Mouse (Mus musculus) A20 (cell line): Measurements from ENCODE around the gene Pcgf6.
"Not testable (repeated sequence)": the region's sequence is repeated elsewhere in the genome, so short reads cannot be mapped to it uniquely, and the experiment has no call there.

ENCODE experiments used
- DNase-seq: peaks from one replicate; pipeline ENCODE4 v3.0.0-alpha.2; 2011; ENCODE audit warnings: low read depth, low spot score

Gene Pcgf6

DNA sequence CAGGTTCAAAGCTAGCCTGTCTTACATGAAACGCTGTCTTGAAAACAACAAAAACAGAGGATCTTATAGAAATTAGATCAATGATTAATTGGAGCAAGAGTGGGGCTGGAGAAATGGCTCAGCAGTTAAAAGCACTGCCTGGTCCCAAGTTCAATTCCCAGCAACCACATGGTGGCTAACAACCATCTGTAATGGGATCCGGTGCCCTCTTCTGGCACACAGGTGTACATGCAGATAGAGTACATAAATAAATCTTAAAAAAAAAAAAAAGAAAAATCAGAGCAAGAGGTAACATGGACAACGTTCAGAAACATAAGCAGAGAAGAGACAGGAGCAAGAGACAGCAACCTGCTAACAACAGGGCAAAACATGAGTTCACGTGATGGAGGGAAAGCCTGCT, 24.2 kb downstream of the Pcgf6 start:
- no peak for DNase-seq

DNA sequence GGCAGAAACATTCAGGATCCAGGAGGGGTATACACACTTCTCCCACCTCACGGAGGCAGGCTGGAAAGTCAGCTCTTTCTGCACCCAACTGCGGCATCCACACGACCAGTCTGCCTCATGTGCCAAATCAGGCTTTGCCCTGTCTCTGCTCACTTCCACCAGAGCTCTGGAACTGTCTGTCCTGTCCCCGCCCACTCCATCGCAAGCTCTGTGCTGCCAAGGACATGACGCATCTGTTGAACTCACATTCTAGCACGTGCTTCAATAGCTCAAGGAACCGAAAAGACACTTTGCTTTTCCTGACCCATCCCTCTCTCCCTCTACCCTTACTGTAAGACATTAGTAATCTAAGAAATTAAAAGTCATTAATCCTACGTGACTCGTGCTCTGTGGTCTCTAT, 25.8 kb downstream of the Pcgf6 start:
- no peak for DNase-seq

DNA sequence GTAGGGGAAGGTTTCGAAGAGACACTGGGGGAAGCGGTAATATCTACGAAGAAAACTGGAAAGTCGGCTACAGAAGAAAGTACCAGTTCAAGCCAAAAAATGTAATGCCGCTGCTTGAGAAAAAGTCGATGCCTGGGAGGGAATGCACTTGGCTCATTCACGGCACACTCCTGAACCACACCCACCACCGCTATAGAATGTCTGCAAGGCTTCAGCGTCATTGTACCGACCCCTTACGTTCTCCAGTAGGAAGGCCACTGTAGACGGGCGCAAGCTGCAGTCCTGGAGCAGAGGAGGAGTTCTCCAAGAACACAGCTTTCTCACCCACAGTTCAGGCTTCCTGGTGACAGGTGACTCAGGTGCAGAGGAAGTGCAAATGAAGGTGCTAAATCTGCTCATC, 27.2 kb downstream of the Pcgf6 start:
- no peak for DNase-seq

DNA sequence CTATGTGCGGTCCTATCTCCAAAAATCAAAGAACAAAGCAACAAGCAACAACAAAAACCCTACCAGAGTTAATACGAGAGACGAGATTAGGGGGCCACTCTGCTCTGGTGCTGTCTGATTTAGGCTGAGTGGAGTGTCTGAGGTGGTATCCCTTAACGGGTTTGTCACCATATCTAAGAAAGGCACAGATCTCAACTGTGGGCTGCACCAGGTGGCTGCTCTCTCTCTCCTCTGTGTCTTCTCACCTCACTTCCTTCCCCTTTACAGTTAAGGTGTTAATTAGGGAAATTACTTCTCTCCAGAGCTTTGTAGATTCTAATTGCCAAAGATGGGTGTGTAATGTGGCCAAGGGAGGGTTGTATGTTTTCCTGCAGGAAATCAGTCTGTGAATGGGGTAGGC, 28.0 kb downstream of the Pcgf6 start:
- DNase-seq, result no peak

DNA sequence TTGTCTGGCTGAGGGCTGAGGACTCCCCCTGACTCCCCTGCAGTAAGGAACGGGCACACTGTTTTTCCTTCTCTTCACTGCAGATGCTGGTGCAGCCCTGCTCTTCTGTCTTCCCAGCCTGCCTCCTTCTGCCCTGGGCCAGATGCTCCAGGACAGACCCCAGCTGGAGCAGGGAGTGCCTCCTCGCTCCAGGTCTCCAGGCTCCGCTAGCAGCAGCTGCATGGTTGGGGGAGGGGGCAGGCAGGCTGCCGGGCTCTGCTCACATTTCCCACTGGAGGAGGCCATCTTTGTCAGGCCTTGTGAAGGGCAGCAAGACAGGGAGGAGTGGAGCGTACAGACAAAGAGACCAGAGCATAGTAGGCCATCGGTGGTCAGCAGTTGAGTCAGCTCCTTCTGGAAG, 31.4 kb downstream of the Pcgf6 start:
- no peak for DNase-seq

DNA sequence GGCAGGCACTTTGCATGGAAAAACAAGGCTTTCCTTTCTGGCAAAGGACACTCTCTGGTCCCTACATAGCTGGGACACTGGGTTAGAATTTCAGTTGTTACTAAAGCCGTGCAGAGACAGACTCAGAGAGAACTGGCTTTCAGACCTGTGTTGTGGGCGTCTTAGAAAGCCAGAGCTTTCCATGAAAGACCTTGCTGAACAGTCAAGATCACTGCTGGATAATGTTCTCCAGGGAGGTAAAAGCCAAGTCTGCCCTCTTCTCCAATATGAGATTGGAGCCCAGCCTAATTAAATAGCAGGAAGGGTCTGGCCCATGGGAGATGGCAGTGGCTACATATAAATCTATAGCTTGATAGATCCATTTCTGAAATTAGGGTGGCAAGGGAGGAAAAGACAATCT, 32.4 kb downstream of the Pcgf6 start:
- no peak for DNase-seq

DNA sequence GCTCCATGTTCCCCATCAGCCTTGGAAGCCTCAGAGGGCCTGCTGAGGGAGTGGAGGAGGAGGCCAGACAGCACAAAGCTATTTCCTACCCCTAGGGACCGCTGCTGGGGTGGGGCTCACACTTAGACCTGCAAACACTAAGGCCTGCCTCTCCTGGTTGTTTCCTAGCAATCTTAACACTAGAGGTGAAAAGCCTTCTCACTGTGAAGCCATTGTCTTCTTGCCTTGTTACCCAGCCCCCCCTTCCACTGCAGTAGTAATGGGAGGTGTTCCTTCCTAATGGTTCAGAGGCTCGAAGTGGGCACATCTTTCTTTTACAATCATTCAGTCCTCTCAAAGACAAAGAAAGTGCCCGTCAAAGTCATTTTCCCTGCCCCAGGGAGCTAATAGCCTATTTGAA, 32.9 kb downstream of the Pcgf6 start:
- no peak for DNase-seq

DNA sequence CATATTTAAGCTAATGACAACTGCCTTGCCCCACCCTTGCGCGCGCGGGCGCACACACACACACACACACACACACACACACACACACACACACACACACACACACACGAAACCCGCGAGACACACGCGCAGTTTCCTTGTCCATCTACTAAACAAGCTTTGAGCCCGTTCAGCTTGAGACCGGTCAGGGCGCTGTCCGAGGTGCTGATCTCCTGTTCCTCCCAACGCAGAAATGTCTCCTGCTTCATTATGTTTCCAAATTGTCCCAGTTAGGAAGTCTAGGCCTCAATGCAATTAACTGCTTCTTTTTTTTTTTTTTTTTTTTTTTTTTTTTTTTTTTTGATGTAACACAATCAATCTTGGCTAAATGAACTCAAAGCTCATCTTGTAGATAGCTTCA, 34.2 kb downstream of the Pcgf6 start:
- DNase-seq, result peak; percentile 37

DNA sequence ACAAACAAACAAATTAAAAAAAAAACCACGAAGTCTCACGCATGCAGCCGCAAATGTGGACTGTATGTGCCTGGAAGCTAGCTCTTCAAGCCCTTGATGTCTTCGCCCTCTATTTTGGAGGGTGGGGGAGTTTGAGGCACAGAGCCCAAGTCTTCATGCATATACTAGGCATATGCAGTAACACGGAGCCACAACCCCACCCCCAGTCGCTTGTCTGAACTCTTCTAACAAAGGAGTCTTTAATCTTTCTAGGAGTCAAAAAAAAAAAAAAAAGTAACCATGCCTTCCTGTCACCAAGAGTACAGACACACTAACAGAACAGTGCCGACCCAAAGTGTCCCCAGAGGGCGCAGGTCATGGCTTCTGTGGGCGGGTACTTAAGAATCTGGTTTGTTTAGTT, 34.7 kb downstream of the Pcgf6 start:
- no peak for DNase-seq

DNA sequence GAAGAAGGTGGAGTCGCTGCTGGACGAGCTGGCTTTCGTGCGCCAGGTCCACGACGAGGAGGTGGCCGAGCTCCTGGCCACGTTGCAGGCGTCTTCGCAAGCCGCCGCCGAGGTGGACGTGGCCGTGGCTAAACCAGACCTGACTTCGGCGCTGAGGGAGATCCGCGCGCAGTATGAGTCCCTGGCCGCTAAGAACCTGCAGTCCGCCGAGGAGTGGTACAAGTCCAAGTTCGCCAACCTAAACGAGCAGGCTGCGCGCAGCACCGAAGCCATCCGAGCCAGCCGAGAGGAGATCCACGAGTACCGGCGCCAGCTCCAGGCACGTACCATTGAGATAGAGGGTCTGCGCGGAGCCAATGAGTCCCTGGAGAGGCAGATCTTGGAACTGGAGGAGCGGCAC, 35.3 kb downstream of the Pcgf6 start:
- DNase-seq, result no peak

DNA sequence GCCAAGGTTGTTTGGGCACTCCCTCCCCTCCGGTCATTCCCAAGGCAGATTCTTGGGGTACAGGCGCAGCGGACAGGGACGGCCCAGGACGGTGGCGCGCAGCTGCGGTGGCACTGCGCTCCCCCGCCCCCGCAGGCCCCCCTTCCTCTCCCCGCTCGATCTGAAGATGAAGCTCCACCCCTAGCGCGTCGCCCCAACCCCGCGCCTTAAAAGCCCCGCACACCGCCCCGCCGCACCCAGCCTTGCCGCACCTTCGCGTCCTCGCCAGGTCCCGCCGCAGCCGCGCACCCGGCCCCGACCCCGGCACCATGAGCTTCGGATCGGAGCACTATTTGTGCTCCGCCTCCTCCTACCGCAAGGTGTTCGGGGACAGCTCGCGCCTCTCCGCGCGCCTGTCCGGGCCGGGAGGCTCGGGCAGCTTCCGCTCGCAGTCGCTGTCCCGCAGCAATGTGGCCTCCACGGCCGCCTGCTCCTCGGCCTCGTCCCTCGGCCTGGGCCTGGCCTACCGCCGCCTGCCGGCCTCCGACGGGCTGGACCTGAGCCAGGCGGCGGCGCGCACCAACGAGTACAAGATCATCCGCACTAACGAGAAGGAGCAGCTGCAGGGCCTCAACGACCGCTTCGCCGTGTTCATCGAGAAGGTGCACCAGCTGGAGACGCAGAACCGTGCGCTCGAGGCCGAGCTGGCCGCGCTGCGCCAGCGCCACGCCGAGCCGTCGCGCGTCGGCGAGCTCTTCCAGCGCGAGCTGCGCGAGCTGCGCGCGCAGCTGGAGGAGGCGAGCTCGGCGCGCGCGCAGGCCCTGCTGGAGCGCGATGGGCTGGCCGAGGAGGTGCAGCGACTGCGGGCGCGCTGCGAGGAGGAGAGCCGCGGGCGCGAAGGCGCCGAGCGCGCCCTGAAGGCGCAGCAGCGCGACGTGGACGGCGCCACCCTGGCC, 36.0 kb downstream of the Pcgf6 start, which contains the start of the genes Ina and Nt5c2:
TSS of gene Ina (plus strand) at position 252 of the 935 bp plus-strand sequence.
TSS of gene Nt5c2 (minus strand) at position 707 of the 935 bp plus-strand sequence.
- DNase-seq, result no peak

DNA sequence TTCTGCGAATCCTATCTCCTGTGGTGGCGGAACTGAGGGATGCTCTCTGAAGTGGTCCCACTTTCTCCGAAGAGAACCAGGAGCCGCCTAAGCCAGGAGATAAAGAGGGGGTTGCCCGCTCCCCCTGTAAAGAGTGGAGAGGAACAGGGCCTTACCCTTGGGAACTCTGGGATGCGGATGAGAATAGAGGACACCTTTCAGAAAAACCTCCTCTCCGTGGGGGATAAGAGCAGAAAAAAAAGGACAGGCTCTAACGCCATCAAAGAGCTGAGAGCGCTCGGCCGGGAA, 36.6 kb downstream of the Pcgf6 start:
- DNase-seq, result no peak

DNA sequence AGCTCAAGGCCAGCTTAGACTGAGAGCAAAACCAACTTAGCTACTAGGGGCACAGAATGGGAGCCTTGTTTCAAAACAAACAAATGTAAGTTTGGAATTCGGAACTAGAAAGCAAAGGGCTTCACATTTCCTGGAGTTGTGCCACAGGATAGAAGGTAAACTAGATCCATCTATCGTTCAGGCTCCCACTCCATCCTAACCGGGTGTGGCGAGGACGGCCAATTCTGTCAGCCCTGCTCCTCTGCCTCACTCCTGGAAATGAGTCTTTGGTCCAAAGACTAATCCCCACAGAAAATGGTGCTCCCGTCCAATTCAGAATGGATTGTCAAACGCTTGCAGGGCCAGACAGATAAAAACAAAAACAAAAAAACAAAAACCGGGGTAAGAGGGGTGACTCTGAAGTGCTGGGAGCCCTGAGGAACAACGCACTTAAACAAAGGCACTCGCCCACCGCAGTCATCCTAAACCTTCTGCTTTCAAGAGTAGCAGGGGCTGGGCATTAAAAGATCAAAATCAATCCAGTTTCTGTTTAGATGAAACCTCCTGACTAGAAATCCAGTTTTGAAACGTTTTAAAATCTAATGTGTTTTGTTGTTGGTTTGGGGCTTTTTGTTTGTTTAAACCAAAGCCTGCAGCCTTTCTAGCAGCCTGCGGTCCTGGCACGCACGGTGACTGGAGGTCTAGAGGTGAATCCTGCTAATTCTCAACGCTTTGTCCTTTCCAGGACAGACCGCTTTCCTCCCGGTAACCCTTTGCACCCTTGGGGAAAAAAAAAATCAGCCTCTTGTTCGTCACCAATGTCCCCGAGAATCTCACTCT, 37.2 kb downstream of the Pcgf6 start:
- DNase-seq, result no peak

DNA sequence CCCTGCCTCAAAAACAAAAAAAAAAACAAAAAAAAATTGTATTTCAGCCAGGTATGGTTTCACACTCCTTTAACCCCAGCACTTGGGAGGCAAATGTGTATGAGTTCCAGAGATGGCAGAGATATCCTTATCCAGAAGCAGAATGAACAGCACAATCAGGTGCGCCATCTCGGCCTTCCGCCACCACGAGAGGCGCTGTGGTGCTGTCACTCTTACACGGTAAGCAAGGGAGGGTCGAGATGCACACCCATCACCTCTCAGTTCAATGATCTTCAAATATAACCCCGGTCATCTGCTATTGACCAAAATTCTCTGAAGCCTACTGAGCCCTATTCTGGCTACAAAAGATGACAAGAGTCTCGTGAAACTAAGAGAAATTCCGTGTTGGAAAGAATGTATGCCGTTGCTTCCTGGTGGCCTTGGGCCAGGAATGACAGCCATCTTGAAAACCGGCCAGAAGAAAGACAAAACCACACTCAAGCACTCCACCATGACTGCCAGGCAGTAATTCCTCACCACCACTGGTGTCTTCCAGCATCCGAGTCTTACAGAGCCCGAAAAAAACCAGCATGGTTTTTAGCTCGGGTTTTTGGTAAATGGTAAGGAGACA, 38.1 kb downstream of the Pcgf6 start:
- DNase-seq, result no peak

DNA sequence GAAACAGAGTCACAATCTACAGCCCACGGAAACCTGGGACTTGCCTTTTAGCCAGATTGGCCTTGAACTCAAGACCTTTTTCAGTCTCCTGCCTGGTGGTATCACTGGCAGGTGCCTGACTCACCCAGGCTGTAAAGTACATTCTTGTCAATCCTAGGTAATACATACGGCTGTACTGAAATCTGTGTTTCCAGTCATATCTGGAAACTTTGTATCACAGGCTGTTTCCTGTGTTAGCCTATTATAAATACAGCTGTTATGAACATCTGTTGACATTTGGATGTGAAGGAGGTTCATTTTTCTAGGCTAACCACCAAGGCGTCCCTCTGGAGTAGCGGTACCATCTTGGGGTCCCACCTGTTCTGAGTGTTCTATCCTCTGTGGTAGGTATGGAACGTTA, 40.8 kb downstream of the Pcgf6 start:
- DNase-seq, result no peak

DNA sequence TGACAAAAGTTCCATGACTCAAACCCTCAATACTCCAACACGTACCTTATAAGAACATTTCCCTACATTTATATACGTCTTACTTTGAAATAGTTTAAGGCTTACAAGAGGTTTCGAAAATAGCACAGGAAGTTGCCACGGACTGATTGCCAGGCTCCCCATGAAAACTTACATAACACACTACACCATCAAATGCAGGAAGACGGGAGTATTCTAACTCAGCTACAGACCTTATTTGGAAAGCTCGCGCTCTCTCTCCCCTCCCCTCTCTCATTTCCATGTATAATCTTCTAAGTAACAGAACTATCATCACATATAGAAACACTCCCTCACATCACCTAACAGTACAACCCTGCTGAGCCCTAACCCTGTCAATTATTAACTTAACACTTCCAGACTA, 41.3 kb downstream of the Pcgf6 start:
- DNase-seq, result no peak

DNA sequence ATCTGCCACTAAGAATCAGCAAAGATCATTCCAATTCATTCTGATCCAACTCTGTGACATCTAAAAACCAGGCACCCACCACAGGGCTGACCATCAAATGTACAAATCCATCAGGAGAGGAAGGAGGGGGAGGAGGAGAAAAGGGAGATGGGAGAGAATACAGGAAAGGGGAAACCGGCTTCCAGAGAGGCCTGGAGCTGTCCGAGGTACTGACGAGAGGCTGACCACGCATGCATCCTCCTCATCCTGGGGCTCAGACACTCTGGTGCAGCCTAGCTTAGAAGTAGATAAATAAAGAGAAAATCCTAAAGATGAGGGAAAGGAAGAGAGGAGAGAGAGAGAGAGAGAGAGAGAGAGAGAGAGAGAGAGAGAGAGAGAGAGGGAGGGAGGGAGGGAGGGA, 44.4 kb downstream of the Pcgf6 start:
- no peak for DNase-seq

DNA sequence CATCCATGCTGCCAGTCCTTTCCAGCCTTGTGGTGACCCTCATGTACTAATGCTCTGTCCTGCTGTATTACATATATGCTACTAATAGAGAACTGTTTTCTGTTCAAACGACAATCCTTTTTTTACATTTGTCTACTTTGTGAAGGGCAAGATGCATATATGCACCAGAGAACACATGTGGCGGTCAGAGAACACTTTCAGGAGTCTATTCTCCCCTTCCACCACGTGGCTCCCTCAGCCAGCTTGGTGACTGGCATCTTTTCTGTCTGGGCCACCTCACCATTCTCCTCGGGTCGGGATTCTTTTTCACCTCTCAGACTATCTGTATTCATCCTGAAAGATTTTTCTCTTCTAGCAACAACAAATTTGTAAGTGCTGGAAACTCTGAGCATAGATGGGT, 44.8 kb downstream of the Pcgf6 start:
- DNase-seq, result no peak

DNA sequence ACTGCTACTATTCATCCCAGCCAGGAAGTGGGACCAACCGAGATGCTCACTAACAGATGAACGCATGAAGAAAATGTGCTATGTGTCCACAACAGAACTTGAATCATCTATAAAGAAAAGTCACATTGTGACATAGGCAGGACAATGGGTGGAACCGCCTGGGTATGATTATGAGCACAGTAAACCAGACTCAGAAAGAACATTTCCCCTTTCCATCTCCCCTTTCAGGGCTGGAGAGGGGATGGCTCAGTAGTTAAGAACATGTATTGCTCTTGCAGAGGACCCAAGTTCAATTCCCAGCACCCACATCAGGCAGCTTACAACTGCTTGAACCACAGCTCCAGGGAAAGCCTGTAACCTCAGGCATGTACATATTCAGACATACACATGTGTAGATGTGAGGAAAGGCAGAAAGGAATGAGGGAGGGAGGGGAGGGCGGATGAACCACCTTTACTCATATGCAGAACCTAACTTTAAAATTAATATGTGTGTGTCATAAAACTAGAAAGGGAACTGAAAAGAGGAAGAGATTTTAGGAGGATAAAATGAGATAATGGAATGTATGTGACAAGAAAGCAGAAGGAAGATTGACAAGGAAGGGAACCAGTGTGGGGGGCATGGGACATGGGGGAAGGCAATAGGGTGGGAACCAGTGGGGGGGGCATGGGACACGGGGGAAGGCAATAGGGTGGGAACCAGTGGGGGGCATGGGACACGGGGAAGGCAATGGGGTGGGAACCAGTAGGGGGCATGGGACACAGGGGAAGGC, 46.8 kb downstream of the Pcgf6 start:
- DNase-seq, result peak; percentile 7

DNA sequence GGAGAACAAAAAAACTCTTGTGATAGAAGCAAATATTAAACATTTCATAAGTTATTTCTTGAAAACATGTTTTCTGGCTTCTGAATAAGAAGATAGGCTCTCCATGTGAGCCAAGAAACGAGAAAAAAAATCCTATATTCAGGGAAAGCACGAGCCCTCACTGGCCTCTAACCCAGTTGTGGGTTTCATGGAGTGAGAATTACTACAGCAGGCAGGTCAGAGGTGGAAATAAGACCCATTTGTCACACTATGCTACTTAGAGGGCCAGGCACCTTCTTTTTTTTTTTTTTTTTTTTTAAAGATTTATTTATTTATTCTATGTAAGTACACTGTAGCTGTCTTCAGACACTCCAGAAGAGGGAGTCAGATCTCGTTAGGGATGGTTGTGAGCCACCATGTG, 50.3 kb downstream of the Pcgf6 start:
- DNase-seq, result not testable (repeated sequence)

DNA sequence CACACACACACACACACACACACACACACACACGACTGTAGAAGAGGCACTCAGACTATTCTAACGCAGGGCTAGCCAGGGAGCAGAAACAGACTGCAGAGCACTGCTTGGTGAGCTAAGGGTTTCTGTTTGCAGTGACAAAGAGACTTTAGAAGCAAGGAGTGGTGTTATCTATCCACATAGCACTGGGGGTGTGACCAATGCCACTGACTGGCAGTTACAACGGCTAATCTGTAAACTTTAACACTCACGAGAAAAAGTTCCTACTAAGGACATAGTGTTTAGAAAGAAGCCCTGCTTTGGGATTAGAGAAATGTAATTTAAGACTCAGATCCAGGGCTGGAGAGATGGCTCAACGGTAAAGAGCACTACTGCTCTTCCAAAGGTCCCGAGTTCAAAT, 51.0 kb downstream of the Pcgf6 start:
- DNase-seq, result no peak

DNA sequence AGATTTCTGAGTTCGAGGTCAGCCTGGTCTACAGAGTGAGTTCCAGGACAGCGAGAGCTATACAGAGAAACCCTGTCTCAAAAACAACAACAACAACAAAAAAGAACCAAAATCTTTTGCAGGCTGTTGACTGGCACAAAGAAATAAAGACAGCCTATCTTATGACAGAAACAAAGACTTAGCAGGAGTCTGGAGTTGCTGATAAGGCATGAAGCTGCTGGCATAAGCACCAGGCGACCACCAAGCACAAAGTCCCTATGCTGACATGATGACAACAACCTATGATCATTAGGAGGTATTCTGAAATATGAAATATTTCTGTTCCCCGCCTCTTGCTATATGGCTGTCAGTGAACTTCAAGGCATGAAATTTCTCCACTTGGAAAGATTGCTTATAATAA, 51.8 kb downstream of the Pcgf6 start:
- DNase-seq, result no peak
